Mouse (Mus musculus): ENCODE data around the gene F3. TPM values are rescaled to one million over a fixed set of nuclear protein-coding genes. Genes with fewer than 3 reads are reported as not detected.

The F3 gene
- polyA plus RNA-seq, 1 experiment from 2014 or later, result 19.3 TPM

DNA sequence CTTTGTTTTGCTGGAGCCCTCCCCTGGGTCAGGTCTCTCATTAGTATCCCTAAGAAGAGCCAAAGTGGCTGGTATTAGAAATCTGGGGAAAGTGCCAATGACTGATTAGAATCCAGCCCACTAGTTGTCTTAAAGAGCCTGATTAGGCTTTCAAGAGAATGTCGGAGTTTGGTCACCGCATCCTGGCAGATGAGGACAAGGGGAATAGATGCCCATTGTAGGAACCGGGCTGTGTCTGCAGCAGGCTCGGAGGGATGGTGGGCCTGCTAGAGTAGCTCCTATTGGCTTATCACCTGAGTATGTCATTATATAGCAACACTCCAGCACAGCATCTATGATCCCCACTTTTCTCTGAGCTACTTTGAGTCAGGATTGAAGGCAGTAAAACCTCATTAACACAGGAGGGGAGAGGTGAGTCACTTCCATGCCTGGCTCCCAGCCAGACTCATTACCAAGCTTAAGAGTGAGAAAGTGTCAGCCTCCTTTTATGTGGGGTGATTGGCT is 36.9 kb upstream of the F3 start:
- Histone ChIP-seq H3K4me2 (replicated peaks; ENCODE audit: low read depth, low read length) (no peak overlapping the region), H3K27me3 (ENCODE audit: control insufficient read depth, insufficient read depth, low read length) (no peaks in the 10 kb centered on the region)
- WGBS, result 60% methylated on average over 4 of the region's 4 CpGs

DNA sequence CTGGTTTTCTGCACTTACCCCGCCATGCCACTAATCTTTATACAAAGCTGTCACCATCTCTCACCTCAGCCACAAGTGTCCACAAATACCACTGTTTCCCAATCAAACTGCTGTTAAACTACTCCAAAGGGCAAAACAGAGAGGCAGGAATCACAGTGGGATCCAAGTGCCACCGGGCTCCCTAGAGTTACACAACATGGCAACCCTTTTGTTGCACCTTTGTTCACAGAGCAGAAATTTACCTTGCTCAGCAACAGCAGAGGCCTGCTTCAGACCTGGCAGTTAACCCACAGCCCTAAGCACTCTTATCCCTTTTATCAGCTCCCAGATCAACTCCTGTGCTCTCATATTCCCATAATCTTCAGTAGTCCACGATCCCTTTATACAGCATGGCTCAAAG is 35.6 kb upstream of the F3 start:
- no peak overlapping the region for H3K27ac ChIP-seq (ENCODE audit: low read depth, low read length)
- H3K27me3 ChIP-seq (ENCODE audit: control insufficient read depth, insufficient read depth, low read length), result no peaks in the 10 kb centered on the region
- no peak for ATAC-seq (ENCODE audit: low FRiP score, low TSS enrichment)
- no peak overlapping the region for H3K4me2 ChIP-seq (replicated peaks; ENCODE audit: low read depth, low read length)
- H3K9me3 ChIP-seq (ENCODE audit: control insufficient read depth, low read length), result no peaks in the 10 kb centered on the region
- H3K9ac ChIP-seq (ENCODE audit: low read depth, low read length), result no peak overlapping the region
- H3K36me3 ChIP-seq (ENCODE audit: control insufficient read depth, insufficient read depth, low read length), result no peaks in the 10 kb centered on the region
- no peak overlapping the region for H3K4me3 ChIP-seq (ENCODE audit: low read length)
- 0 out of 2 replicates have a peak, but pooled peaks cover 3% of the 10 kb centered on the region for H3K4me1 ChIP-seq (ENCODE audit: control insufficient read depth, insufficient read depth, low read length)
- WGBS, result 83% methylated on average over 3 of the region's 3 CpGs

More for the DNA sequence above, 36.9 kb upstream of the F3 start:
- no peaks in the 10 kb centered on the region for H3K36me3 ChIP-seq (ENCODE audit: control insufficient read depth, insufficient read depth, low read length)
- 0 out of 2 replicates have a peak, but pooled peaks cover 3% of the 10 kb centered on the region for H3K4me1 ChIP-seq (ENCODE audit: control insufficient read depth, insufficient read depth, low read length)
- ATAC-seq (ENCODE audit: low FRiP score, low TSS enrichment), result no peak
- no peak overlapping the region for H3K4me3 ChIP-seq (ENCODE audit: low read length)
- H3K9me3 ChIP-seq (ENCODE audit: control insufficient read depth, low read length), result no peaks in the 10 kb centered on the region
- no peak overlapping the region for H3K9ac ChIP-seq (ENCODE audit: low read depth, low read length)
- H3K27ac ChIP-seq (ENCODE audit: low read depth, low read length), result no peak overlapping the region

DNA sequence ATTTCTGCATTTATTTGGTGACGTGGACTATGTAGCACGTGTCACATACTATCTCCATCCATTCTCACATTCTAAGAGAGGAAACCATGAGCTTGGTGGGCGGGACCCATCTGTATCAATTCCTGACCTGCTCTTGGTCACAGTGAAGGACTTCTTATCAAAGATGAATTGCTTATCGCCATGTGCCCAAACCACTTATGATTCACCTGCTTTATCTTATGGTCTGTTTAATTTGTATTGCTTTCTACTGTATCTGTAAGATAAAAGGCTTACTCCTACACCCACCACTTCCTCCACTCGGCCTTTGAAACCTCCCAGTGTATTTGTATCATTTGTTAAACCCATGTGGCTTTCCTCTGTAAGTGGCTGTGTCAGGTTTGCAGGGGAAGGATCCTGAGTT is 34.3 kb upstream of the F3 start:
- Histone ChIP-seq H3K27ac (ENCODE audit: low read depth, low read length) (no peak overlapping the region), H3K9ac (ENCODE audit: low read depth, low read length) (no peak overlapping the region), H3K9me3 (ENCODE audit: control insufficient read depth, low read length) (no peaks in the 10 kb centered on the region), H3K4me2 (replicated peaks; ENCODE audit: low read depth, low read length) (no peak overlapping the region), H3K27me3 (ENCODE audit: control insufficient read depth, insufficient read depth, low read length) (no peaks in the 10 kb centered on the region), H3K4me1 (ENCODE audit: control insufficient read depth, insufficient read depth, low read length) (0 out of 2 replicates have a peak, but pooled peaks cover 3% of the 10 kb centered on the region), H3K4me3 (ENCODE audit: low read length) (no peak overlapping the region), H3K36me3 (ENCODE audit: control insufficient read depth, insufficient read depth, low read length) (no peaks in the 10 kb centered on the region)
- WGBS, result 82% methylated on average over 5 of the region's 5 CpGs
- ATAC-seq (ENCODE audit: low FRiP score, low TSS enrichment), result no peak

DNA sequence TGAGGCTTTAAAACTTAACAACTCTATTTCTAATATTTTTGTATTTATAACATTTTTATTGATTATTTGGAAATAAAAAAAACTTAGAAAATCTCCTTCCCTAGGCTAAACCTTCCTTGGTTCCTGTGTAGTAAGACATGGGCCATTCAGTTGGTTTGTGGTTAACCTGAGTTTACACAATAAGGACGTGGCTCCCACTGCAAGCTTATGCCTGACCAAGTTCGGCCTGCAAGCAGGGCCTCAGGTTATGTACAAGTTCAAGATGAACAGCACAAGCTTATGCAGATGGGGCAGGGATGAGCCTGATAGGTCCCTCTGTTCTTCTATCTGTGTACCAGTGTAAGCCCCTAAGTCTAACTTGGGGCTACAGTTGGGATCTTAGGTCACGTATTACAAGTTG is 33.6 kb upstream of the F3 start:
- ATAC-seq (ENCODE audit: low FRiP score, low TSS enrichment), result no peak

DNA sequence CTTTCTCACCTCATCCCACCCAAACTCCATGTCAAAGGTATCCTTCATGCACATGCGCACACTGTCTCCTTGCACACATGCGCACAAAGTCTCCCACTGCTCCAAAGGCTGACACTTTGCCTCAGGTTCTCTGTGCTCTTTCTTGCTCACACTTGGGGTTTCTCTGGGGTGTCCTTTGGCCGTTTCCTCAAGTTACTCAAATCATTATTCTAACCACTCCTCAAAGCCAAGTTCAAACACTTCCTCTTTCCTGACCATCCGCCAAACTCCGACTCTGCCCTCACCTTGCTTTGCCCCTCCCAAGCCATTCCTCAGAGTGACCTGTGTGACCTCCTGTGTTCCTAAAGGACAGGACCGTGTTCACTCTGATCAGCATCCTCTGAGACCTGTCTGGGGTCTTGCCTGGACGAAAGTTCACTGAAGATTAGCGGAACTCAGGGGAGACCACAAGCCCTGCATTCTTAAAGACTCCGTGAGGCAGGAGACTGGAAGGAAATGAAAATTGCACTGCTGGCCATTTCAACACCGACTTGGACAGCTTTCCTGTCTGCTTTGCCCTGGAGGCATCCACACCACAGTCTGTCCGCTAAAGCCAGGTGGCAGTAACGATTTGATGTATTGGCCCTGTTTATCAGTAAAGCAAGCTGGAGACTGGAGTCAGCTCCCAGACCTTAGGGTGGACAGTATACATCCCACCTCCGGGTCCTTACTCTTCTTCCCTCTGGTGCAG is 30.2 kb upstream of the F3 start:
- Histone ChIP-seq H3K4me2 (replicated peaks; ENCODE audit: low read depth, low read length) (no peak overlapping the region), H3K9ac (ENCODE audit: low read depth, low read length) (no peak overlapping the region), H3K9me3 (ENCODE audit: control insufficient read depth, low read length) (no peaks in the 10 kb centered on the region), H3K27ac (ENCODE audit: low read depth, low read length) (no peak overlapping the region), H3K27me3 (ENCODE audit: control insufficient read depth, insufficient read depth, low read length) (no peaks in the 10 kb centered on the region), H3K36me3 (ENCODE audit: control insufficient read depth, insufficient read depth, low read length) (no peaks in the 10 kb centered on the region), H3K4me1 (ENCODE audit: control insufficient read depth, insufficient read depth, low read length) (no peaks in the 10 kb centered on the region), H3K4me3 (ENCODE audit: low read length) (no peak overlapping the region)
- ATAC-seq (ENCODE audit: low FRiP score, low TSS enrichment), result no peak
- 74% methylated on average over 13 of the region's 13 CpGs for WGBS

More for the DNA sequence above, 33.6 kb upstream of the F3 start:
- no peaks in the 10 kb centered on the region for H3K36me3 ChIP-seq (ENCODE audit: control insufficient read depth, insufficient read depth, low read length)
- H3K9me3 ChIP-seq (ENCODE audit: control insufficient read depth, low read length), result no peaks in the 10 kb centered on the region
- no peak overlapping the region for H3K9ac ChIP-seq (ENCODE audit: low read depth, low read length)
- H3K4me1 ChIP-seq (ENCODE audit: control insufficient read depth, insufficient read depth, low read length), result 0 out of 2 replicates have a peak, but pooled peaks cover 2% of the 10 kb centered on the region
- no peaks in the 10 kb centered on the region for H3K27me3 ChIP-seq (ENCODE audit: control insufficient read depth, insufficient read depth, low read length)
- H3K4me2 ChIP-seq (replicated peaks; ENCODE audit: low read depth, low read length), result no peak overlapping the region
- 91% methylated on average over 3 of the region's 3 CpGs for WGBS
- H3K4me3 ChIP-seq (ENCODE audit: low read length), result no peak overlapping the region
- no peak overlapping the region for H3K27ac ChIP-seq (ENCODE audit: low read depth, low read length)

DNA sequence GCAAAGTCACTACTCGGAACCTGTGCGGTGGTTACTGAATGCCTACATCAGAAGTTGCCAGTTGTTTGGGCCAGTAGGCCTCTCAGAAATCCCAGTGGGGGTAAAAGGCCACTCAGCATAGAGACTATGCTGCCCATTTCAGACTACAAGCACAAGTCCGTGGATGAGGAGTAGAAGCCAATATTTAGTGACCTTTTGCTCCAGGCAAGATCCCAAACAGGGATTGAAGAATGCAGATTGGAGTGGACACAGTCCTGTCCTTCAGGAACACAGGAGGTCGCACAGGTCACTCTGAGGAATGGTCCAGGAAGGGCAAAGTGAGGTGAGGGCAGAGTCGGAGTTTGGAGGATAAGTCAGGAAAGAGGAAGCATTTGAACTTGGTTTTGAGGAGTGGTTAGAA is 29.6 kb upstream of the F3 start:
- Histone ChIP-seq H3K27ac (ENCODE audit: low read depth, low read length) (no peak overlapping the region), H3K9ac (ENCODE audit: low read depth, low read length) (no peak overlapping the region)
- 85% methylated on average over 5 of the region's 5 CpGs for WGBS

DNA sequence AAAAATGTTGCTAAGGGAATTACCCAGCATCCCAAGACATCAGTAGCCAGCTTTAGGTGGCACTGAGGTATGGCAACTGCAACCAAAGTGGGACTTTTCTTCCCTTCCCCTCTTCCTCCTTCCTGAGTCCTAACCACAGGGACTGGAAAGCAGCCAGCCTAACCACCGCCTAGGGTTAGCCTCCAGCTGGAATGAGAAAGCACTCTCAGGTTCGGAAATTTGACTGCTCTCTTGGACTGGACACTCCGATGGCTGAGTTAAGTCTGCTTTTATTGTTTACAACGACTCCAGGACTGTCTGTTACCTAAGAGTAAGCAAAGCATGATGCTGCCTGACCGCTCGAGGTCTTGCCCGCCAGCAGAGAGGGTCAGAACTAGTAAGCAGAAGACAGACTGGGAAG is 26.2 kb upstream of the F3 start:
- no peaks in the 10 kb centered on the region for H3K9me3 ChIP-seq (ENCODE audit: control insufficient read depth, low read length)
- no peaks in the 10 kb centered on the region for H3K27me3 ChIP-seq (ENCODE audit: control insufficient read depth, insufficient read depth, low read length)
- no peak overlapping the region for H3K4me2 ChIP-seq (replicated peaks; ENCODE audit: low read depth, low read length)
- no peak overlapping the region for H3K9ac ChIP-seq (ENCODE audit: low read depth, low read length)
- H3K36me3 ChIP-seq (ENCODE audit: control insufficient read depth, insufficient read depth, low read length), result no peaks in the 10 kb centered on the region
- H3K4me1 ChIP-seq (ENCODE audit: control insufficient read depth, insufficient read depth, low read length), result no peaks in the 10 kb centered on the region
- H3K4me3 ChIP-seq (ENCODE audit: low read length), result no peak overlapping the region
- no peak overlapping the region for H3K27ac ChIP-seq (ENCODE audit: low read depth, low read length)
- 86% methylated on average over 7 of the region's 7 CpGs for WGBS
- no peak for ATAC-seq (ENCODE audit: low FRiP score, low TSS enrichment)

More for the DNA sequence above, 29.6 kb upstream of the F3 start:
- Histone ChIP-seq H3K27me3 (ENCODE audit: control insufficient read depth, insufficient read depth, low read length) (no peaks in the 10 kb centered on the region), H3K9me3 (ENCODE audit: control insufficient read depth, low read length) (no peaks in the 10 kb centered on the region), H3K4me2 (replicated peaks; ENCODE audit: low read depth, low read length) (no peak overlapping the region), H3K4me1 (ENCODE audit: control insufficient read depth, insufficient read depth, low read length) (no peaks in the 10 kb centered on the region), H3K4me3 (ENCODE audit: low read length) (no peak overlapping the region), H3K36me3 (ENCODE audit: control insufficient read depth, insufficient read depth, low read length) (no peaks in the 10 kb centered on the region)
- no peak for ATAC-seq (ENCODE audit: low FRiP score, low TSS enrichment)

DNA sequence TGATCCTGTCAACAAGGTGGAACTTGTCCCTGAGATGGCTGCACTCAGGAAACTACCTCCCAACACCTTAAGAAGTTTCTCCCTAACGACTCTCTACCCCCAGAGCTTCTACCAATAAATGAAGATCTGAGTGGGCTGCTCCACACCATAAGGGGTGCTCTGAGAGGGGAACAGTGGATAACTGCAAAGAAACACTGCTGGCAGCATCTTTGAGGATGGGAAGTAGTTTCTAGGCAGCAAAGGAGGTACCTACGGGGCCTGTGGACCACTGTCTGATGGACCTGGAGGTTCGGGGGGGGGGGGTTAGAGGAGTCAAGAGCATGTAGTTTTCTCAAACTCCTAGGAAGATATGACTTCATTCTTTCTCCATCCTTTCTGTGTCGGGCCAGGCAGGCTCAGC is 23.9 kb upstream of the F3 start:
- WGBS, result 88% methylated on average over 4 of the region's 4 CpGs
- Histone ChIP-seq H3K36me3 (ENCODE audit: control insufficient read depth, insufficient read depth, low read length) (no peaks in the 10 kb centered on the region), H3K4me1 (ENCODE audit: control insufficient read depth, insufficient read depth, low read length) (no peaks in the 10 kb centered on the region), H3K9ac (ENCODE audit: low read depth, low read length) (no peak overlapping the region), H3K9me3 (ENCODE audit: control insufficient read depth, low read length) (no peaks in the 10 kb centered on the region), H3K27me3 (ENCODE audit: control insufficient read depth, insufficient read depth, low read length) (no peaks in the 10 kb centered on the region), H3K4me3 (ENCODE audit: low read length) (no peak overlapping the region), H3K4me2 (replicated peaks; ENCODE audit: low read depth, low read length) (no peak overlapping the region), H3K27ac (ENCODE audit: low read depth, low read length) (no peak overlapping the region)
- ATAC-seq (ENCODE audit: low FRiP score, low TSS enrichment), result no peak

DNA sequence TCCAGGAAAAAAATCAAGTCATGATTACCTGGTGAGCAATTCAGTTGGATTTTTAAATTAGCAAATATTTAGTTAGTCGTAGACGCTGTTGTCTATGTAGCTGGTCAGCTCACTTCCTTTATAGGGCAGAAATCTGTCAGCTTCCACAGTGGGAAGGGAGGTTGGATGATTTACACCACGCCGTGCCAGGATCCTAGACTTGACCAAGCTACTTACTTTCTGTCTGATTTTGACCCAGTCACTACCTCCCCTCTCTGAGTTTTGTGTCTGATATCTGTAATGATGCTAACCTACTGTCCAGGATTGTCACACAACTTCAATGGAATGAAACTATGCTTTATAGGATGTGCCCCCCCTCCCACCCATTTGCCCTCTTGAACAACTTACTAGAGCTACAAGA is 23.5 kb upstream of the F3 start:
- H3K4me2 ChIP-seq (replicated peaks; ENCODE audit: low read depth, low read length), result no peak overlapping the region
- H3K9me3 ChIP-seq (ENCODE audit: control insufficient read depth, low read length), result no peaks in the 10 kb centered on the region
- H3K4me3 ChIP-seq (ENCODE audit: low read length), result no peak overlapping the region
- no peak overlapping the region for H3K27ac ChIP-seq (ENCODE audit: low read depth, low read length)
- H3K9ac ChIP-seq (ENCODE audit: low read depth, low read length), result no peak overlapping the region
- 95% methylated on average over 4 of the region's 4 CpGs for WGBS
- ATAC-seq (ENCODE audit: low FRiP score, low TSS enrichment), result no peak
- H3K4me1 ChIP-seq (ENCODE audit: control insufficient read depth, insufficient read depth, low read length), result no peaks in the 10 kb centered on the region
- no peaks in the 10 kb centered on the region for H3K27me3 ChIP-seq (ENCODE audit: control insufficient read depth, insufficient read depth, low read length)
- H3K36me3 ChIP-seq (ENCODE audit: control insufficient read depth, insufficient read depth, low read length), result no peaks in the 10 kb centered on the region

Measured in kidney, embryonic 14.5 days (tissue).